Mouse (Mus musculus) heart, embryonic 10.5 days (tissue): ENCODE measurements around the gene Sgcd. TPM values are rescaled to one million over a fixed set of nuclear protein-coding genes. Genes with fewer than 3 reads are reported as not detected.

Experiments
- DNase-seq: peaks from one replicate; pipeline ENCODE4 v3.0.0-alpha.2; 2017; ENCODE audit warnings: low spot score
- H3K27ac ChIP-seq: fragments of 300-500 bp; sonication (generic); 2 replicates; pipeline ENCODE4 v1.5.1; 2016; ENCODE audit warnings: mild to moderate bottlenecking
- H3K27me3 ChIP-seq: fragments of 300-500 bp; sonication (generic); 2 replicates; pipeline ENCODE4 v1.6.1; 2016; ENCODE audit warnings: mild to moderate bottlenecking; ENCODE audit not compliant: poor library complexity, insufficient read depth, severe bottlenecking
- H3K36me3 ChIP-seq: fragments of 300-500 bp; sonication (generic); 2 replicates; pipeline ENCODE4 v1.6.1; 2016; ENCODE audit warnings: mild to moderate bottlenecking, moderate library complexity
- H3K4me1 ChIP-seq: fragments of 300-500 bp; sonication (generic); 2 replicates; pipeline ENCODE4 v1.6.1; 2016; ENCODE audit warnings: mild to moderate bottlenecking
- H3K4me3 ChIP-seq: fragments of 300-500 bp; sonication (generic); 2 replicates; pipeline ENCODE4 v1.5.1; 2016; ENCODE audit warnings: mild to moderate bottlenecking, moderate library complexity
- H3K9me3 ChIP-seq: fragments of 300-500 bp; sonication (generic); 2 replicates; pipeline ENCODE4 v1.6.1; 2016; ENCODE audit warnings: mild to moderate bottlenecking, moderate library complexity
- WGBS: fragments of 180-500 bp; shearing (Covaris S2); methylation state at CpG from one replicate; pipeline ENCODE4 v1.1.7; 2016; 5-methylcytosine and 5-hydroxymethylcytosine counted together
- polyA plus RNA-seq: library from polyadenylated mRNA; unstranded; fragments of >200 nt; fragmentation: Nextera tagmentation; extraction: Ambion mirVana; gene quantifications from 2 replicates; pipeline ENCODE4 v1.2.1, GENCODE M21; 2016

Gene Sgcd
- polyA plus RNA-seq, 1 experiment from 2014 or later: 4.7 TPM

DNA sequence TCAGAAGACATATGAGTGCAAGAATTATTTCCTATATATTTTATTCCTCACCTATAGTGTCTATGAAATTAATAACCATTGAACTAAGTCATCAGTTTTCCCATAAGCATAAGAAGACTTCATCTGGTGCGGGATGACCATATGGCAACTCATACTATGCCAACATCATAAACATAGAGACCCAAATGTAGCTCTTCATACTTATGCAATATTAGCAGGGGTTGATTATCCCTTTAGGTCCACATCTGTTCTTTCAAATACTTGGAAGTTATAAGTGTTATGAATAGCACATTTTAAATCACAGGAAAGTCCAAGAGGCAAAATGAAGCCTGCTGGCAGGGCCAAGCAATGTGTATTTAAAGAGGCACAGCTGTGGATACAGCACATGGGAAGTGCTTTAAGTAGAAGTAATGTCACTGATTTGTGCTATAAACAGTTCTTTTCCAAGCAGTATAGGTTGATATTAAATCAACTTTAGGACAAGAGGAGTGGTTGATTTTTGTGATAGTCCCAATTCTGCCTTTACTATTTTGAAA lies 690.9 kb downstream of the Sgcd start:
- Histone ChIP-seq H3K27ac (no peak overlapping the region), H3K4me1 (no peaks in the 10 kb centered on the region), H3K36me3 (no peaks in the 10 kb centered on the region), H3K9me3 (no peaks in the 10 kb centered on the region), H3K27me3 (no peaks in the 10 kb centered on the region), H3K4me3 (no peak overlapping the region)
- no peak for DNase-seq
- WGBS: 80% methylated on average over 1 of the region's 1 CpGs

- Histone ChIP-seq H3K36me3 (no peaks in the 10 kb centered on the region), H3K27me3 (no peaks in the 10 kb centered on the region), H3K27ac (no peak overlapping the region), H3K9me3 (no peaks in the 10 kb centered on the region), H3K4me3 (no peak overlapping the region), H3K4me1 (no peaks in the 10 kb centered on the region)
- WGBS: 66% methylated on average over 1 of the region's 1 CpGs
- DNase-seq: no peak
These were observed 694.0 kb downstream of the Sgcd start for GRCm38 (mm10) chr11:47294741-47295140.

DNA sequence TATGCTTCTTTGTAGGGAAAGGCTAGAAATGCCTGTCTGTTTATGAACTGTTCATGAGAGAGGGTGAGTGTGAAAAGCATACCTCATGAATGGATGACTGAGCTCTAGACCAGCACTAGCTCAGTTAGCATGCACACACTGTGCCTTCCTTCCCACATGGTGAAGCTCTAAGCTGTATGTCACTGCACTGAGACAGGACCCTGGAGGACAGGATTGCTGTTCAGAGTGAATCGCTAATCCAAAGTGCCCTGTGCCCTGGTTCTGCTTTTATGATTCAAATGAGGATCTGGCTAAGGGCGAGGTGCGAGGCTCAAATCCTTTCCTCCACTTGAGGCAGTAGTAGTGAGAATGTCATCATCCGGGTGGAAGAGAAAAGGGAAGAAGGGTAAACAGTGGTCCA lies 712.2 kb downstream of the Sgcd start:
- Histone ChIP-seq H3K27ac (no peak overlapping the region), H3K9me3 (no peaks in the 10 kb centered on the region), H3K4me1 (no peaks in the 10 kb centered on the region), H3K36me3 (no peaks in the 10 kb centered on the region), H3K27me3 (0 out of 2 replicates have a peak, but pooled peaks cover 2% of the 10 kb centered on the region), H3K4me3 (no peak overlapping the region)
- no peak for DNase-seq
- WGBS: 70% methylated on average over 4 of the region's 4 CpGs

- 86% methylated on average over 4 of the region's 4 CpGs for WGBS
- Histone ChIP-seq H3K4me3 (no peak overlapping the region), H3K36me3 (no peaks in the 10 kb centered on the region), H3K27ac (no peak overlapping the region), H3K4me1 (0 out of 2 replicates have a peak, but pooled peaks cover 6% of the 10 kb centered on the region), H3K27me3 (no peaks in the 10 kb centered on the region; the same call in 1 of the 2 replicates), H3K9me3 (no peaks in the 10 kb centered on the region)
- no peak for DNase-seq
These were observed 720.2 kb downstream of the Sgcd start for GRCm38 (mm10) chr11:47268556-47268955.

DNA sequence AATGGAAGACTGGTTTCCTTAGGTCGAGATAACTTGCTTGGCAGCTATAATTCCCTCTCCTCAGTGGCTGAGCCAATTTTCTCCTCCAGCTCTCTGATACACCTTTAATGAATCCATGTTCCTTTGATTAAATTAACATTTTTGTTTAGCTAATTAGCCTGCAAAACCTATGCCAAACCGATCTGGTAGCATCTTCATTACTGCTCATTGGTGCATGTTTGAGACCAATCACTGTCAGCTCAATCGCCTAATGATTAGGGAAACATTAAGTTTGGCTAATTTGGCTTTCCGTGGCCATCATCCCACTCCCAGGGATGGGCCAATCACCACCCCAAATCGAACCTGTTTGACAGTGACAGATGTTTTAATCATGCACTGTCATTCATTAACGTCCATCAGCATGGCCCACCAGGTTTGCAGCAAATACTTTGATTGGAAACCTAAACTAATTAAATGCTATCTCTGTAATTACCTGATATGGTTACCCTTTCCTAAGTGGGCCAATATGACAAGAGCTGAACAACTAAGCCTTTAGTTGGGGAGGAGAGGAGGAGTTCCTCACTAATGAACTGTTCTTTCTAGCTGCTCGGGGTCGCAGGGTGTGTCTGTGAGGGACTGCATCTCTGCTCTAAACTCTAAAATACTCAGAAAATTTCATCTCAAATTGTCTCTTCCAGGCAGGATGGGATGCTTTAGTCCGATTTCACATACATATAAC lies 724.3 kb downstream of the Sgcd start:
- Histone ChIP-seq H3K27me3 (no peaks in the 10 kb centered on the region; the same call in 1 of the 2 replicates), H3K4me1 (no peaks in the 10 kb centered on the region), H3K4me3 (no peak overlapping the region), H3K9me3 (no peaks in the 10 kb centered on the region), H3K27ac (no peak overlapping the region), H3K36me3 (no peaks in the 10 kb centered on the region)
- DNase-seq: no peak
- WGBS: 78% methylated on average over 9 of the region's 9 CpGs

- Histone ChIP-seq H3K4me1 (no peaks in the 10 kb centered on the region), H3K36me3 (no peaks in the 10 kb centered on the region), H3K27ac (no peak overlapping the region), H3K9me3 (no peaks in the 10 kb centered on the region), H3K27me3 (no peaks in the 10 kb centered on the region), H3K4me3 (no peak overlapping the region)
- DNase-seq: no peak
- WGBS: 76% methylated on average over 7 of the region's 7 CpGs
These were observed 738.5 kb downstream of the Sgcd start for GRCm38 (mm10) chr11:47250301-47250700.

GRCm38 (mm10) chr11:47248345-47248893 lies 740.4 kb downstream of the Sgcd start:
- H3K27me3 ChIP-seq: no peaks in the 10 kb centered on the region
- no peaks in the 10 kb centered on the region for H3K9me3 ChIP-seq
- H3K36me3 ChIP-seq: no peaks in the 10 kb centered on the region
- no peak for DNase-seq
- WGBS: 81% methylated on average over 4 of the region's 4 CpGs
- no peaks in the 10 kb centered on the region for H3K4me1 ChIP-seq
- no peak overlapping the region for H3K4me3 ChIP-seq
- no peak overlapping the region for H3K27ac ChIP-seq

DNA sequence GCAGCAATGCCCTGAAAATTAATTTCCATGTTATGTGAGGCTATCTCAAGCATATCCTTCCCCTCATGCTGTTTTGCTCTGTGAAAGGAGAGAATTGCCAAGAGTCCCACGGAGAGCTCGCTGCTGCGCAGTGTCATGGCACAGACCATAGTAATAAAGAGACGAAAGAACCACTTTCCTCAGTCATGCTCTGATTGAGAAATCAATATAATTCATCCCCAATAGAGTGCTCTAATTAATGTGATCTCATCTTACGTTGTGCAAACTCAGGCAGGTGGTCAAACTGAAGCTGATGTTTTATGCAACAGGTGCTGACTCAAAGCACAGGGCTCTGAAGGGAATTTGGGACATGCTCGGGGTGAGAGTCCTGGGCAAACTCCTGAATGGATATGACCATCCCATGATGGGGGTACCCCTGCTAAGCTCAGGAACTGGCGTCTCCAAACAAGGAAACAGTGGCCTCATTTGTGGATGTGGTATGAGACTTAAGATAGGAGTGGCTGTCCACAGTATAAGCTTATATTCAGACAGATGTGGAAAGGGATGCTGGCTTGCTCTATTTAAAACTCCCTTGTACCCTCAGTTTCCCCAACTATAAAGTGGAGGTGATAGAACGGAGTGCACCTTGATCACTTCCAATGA lies 740.9 kb downstream of the Sgcd start:
- Histone ChIP-seq H3K4me3 (no peak overlapping the region), H3K9me3 (no peaks in the 10 kb centered on the region), H3K27ac (no peak overlapping the region), H3K4me1 (no peaks in the 10 kb centered on the region), H3K36me3 (no peaks in the 10 kb centered on the region), H3K27me3 (no peaks in the 10 kb centered on the region)
- no peak for DNase-seq
- 85% methylated on average over 8 of the region's 8 CpGs for WGBS

DNA sequence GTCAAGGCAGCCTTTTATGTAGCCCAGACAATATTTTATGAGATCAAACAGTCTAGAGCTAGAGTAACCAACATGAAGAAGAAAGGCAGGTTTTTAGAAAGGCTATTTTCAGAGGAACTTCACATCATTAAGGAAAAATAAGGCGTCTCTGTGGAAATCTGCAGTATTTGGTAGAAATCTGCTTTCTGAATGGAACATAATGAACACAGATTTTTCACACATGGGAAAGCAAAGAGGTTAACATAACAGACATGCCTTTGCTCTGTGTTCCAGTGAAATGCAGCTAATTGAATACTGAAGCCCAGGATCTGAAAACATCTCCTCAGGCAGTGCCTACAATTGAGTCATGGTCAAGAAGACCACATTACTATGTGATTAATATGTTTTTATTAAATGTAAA lies 746.4 kb downstream of the Sgcd start:
- no peak overlapping the region for H3K4me3 ChIP-seq
- no peaks in the 10 kb centered on the region for H3K9me3 ChIP-seq
- H3K27me3 ChIP-seq: no peaks in the 10 kb centered on the region
- H3K27ac ChIP-seq: no peak overlapping the region
- no peaks in the 10 kb centered on the region for H3K4me1 ChIP-seq
- no peak for DNase-seq
- 80% methylated on average over 1 of the region's 1 CpGs for WGBS
- no peaks in the 10 kb centered on the region for H3K36me3 ChIP-seq

- Histone ChIP-seq H3K27ac (no peak overlapping the region), H3K4me3 (no peak overlapping the region), H3K36me3 (no peaks in the 10 kb centered on the region), H3K9me3 (no peaks in the 10 kb centered on the region), H3K4me1 (no peaks in the 10 kb centered on the region), H3K27me3 (no peaks in the 10 kb centered on the region)
- DNase-seq: no peak
- 34% methylated on average over 1 of the region's 1 CpGs for WGBS
These were observed 760.5 kb downstream of the Sgcd start for GRCm38 (mm10) chr11:47228222-47228621.

- DNase-seq: no peak
- Histone ChIP-seq H3K27me3 (no peaks in the 10 kb centered on the region), H3K36me3 (no peaks in the 10 kb centered on the region)
These were observed 764.6 kb downstream of the Sgcd start for GRCm38 (mm10) chr11:47224148-47224547.

DNA sequence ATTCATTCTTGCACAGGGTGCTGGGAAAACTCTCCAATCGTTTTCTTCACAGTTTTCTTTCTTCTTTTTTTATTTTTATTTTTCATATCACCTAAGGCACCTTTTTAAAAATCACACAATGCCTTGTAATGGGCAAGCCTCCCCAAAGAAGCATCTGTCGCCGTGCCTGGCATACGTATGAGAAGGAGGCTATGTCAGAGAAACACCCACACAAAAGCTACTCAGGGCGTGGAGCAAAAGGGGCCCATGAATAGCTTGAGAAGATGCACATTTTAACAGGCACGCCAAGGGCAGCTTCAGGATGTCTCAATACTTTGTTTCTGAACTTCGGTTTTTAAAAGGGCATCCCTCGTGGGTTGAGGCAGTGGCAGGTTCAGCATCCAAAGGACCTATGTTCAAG lies 777.2 kb downstream of the Sgcd start:
- WGBS: 78% methylated on average over 8 of the region's 8 CpGs
- H3K27me3 ChIP-seq: no peaks in the 10 kb centered on the region
- no peaks in the 10 kb centered on the region for H3K4me1 ChIP-seq
- no peak overlapping the region for H3K4me3 ChIP-seq
- DNase-seq: no peak
- no peaks in the 10 kb centered on the region for H3K9me3 ChIP-seq
- no peak overlapping the region for H3K27ac ChIP-seq
- H3K36me3 ChIP-seq: no peaks in the 10 kb centered on the region

More at GRCm38 (mm10) chr11:47224148-47224547, 764.6 kb downstream of the Sgcd start:
- no peak overlapping the region for H3K4me3 ChIP-seq
- 86% methylated on average over 2 of the region's 2 CpGs for WGBS
- H3K4me1 ChIP-seq: no peaks in the 10 kb centered on the region
- H3K27ac ChIP-seq: no peak overlapping the region
- H3K9me3 ChIP-seq: no peaks in the 10 kb centered on the region

- DNase-seq: no peak
- no peaks in the 10 kb centered on the region for H3K27me3 ChIP-seq
- no peak overlapping the region for H3K27ac ChIP-seq
- no peak overlapping the region for H3K4me3 ChIP-seq
- no peaks in the 10 kb centered on the region for H3K4me1 ChIP-seq
- no peaks in the 10 kb centered on the region for H3K9me3 ChIP-seq
- WGBS: 69% methylated on average over 1 of the region's 1 CpGs
- H3K36me3 ChIP-seq: no peaks in the 10 kb centered on the region
These were observed 782.3 kb downstream of the Sgcd start for GRCm38 (mm10) chr11:47206461-47206860.
